Mouse (Mus musculus): ENCODE measurements around the gene Acrbp. TPM values are rescaled to one million over a fixed set of nuclear protein-coding genes. Genes with fewer than 3 reads are reported as not detected.
A peak's percentile ranks its signal among the peaks of the same experiment; 100 is the strongest.

The Acrbp gene
- polyA plus RNA-seq, 1 experiment from 2014 or later: 18.4 TPM

DNA sequence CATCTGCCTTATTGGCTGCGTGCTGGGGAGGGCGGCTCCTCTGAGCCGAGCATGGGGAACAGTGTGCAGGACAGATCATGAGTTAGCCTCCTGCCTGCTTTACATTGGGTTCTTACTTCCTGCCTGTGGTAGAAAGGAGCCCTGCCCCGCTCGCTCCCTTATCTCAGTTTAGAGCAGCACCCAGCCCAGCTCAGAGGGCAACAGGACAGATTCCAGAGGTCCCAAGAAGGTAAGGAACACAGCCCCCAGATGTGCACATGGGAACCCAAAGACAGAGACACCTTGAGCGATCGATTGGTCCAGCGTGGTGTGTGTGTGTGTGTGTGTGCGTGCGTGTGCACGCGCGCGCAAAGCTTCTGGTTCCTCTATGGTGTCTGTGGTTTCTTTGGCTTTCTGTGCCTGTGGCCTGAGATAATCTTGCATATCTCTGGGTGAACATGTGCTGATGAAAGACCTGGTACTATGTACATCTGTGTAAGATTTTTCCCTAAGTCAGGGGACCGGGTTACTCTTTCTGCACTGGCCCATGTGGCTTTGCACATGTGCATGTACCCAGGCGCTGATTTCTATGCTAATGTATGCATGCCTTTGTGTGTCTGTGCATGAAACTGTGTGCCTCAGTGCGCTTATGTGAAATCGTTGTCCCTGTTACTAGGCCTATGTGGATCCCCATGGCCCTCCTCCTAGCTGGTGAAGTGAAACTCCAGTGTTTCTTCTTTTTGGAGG is 21.8 kb downstream of the Acrbp start:
- Histone ChIP-seq H3K4me3 (replicated peaks) (no peak overlapping the region), H3K9ac (no peak overlapping the region), H3K9me3 (replicated peaks) (no peaks in the 10 kb centered on the region), H3K4me2 (replicated peaks) (no peak overlapping the region; the same call in 1 of the 2 replicates), H3K27ac (replicated peaks) (peak overlapping the region; percentile 78), H3K36me3 (no peaks in the 10 kb centered on the region), H3K27me3 (no peaks in the 10 kb centered on the region), H3K4me1 (peaks cover 16% of the 10 kb centered on the region)
- WGBS: 74% methylated on average over 18 of the region's 18 CpGs
- ATAC-seq (ENCODE audit: insufficient number of reproducible peaks, low FRiP score, low TSS enrichment, low read depth): peak; percentile 27; the same call in 1 of the 2 replicates

DNA sequence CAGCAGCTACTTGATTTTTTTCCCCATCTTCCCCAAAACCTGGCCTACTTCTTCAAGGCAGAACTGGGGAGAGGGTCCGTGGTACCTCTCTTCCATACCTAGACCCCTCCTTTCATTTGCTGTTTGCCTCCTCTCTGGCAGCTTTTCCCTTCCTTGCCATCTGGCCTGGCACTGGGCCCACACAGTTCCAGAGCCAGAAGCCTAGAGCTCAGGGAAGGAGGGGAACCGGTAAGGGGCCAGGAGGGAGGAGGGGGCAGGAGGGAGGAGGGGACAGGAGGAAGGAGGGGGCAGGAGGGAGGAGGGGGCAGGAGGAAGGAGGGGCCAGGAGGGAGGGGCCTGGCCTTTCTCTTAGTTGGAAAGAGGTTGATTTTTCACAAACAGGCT is 22.4 kb downstream of the Acrbp start:
- H3K9me3 ChIP-seq (replicated peaks): no peaks in the 10 kb centered on the region
- peaks cover 16% of the 10 kb centered on the region for H3K4me1 ChIP-seq
- no peaks in the 10 kb centered on the region for H3K27me3 ChIP-seq
- ATAC-seq (ENCODE audit: insufficient number of reproducible peaks, low FRiP score, low TSS enrichment, low read depth): peak; percentile 72
- 13% methylated on average over 2 of the region's 2 CpGs for WGBS
- H3K9ac ChIP-seq: no peak overlapping the region
- peak overlapping the region; percentile 78 for H3K27ac ChIP-seq (replicated peaks)
- H3K4me3 ChIP-seq (replicated peaks): no peak overlapping the region
- no peaks in the 10 kb centered on the region for H3K36me3 ChIP-seq
- no peak overlapping the region; the same call in 1 of the 2 replicates for H3K4me2 ChIP-seq (replicated peaks)

DNA sequence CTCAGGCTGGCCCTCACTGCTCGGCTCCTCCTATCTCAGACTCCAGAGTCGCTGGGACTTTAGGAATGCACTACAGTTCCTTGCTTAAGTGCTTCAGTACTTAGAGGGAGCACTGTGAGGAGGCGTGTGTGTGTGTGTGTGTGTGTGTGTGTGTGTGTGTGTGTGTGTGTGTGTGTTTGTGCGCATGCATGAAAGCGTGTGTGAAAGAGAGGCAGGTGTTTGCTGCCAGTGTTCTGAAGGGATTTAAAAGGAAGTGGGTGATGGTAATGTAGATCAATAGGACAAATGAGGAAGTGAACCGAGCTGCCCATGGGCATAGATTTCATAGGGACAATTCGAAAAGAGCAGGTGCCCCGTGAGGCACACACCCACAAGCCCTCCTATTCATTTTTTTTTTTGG is 24.3 kb downstream of the Acrbp start:
- 69% methylated on average over 8 of the region's 8 CpGs for WGBS
- no peak for ATAC-seq (ENCODE audit: insufficient number of reproducible peaks, low FRiP score, low TSS enrichment, low read depth)
- no peak overlapping the region for H3K4me2 ChIP-seq (replicated peaks)
- no peak overlapping the region for H3K4me3 ChIP-seq (replicated peaks)
- peaks cover 16% of the 10 kb centered on the region for H3K4me1 ChIP-seq
- no peaks in the 10 kb centered on the region for H3K9me3 ChIP-seq (replicated peaks)
- H3K27me3 ChIP-seq: no peaks in the 10 kb centered on the region
- H3K27ac ChIP-seq (replicated peaks): no peak overlapping the region
- no peaks in the 10 kb centered on the region for H3K36me3 ChIP-seq
- H3K9ac ChIP-seq: no peak overlapping the region

DNA sequence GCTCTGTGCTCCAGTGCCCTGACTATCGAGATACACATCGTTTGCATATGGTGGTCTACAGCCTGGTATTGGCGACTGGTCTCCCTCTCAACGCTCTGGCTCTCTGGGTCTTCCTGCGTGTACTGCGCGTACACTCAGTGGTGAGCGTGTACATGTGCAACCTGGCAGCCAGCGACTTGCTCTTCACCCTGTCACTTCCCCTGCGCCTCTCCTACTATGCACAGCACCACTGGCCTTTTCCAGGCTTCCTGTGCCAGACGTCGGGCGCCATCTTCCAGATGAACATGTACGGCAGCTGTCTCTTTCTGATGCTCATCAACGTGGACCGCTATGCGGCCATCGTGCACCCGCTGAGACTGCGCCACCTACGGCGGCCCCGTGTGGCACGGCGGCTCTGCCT is 31.9 kb downstream of the Acrbp start:
- Histone ChIP-seq H3K9me3 (replicated peaks) (no peaks in the 10 kb centered on the region), H3K4me3 (replicated peaks) (peak overlapping the region; percentile 48), H3K27me3 (no peaks in the 10 kb centered on the region), H3K27ac (replicated peaks) (peak overlapping the region; percentile 84), H3K4me2 (replicated peaks) (peak overlapping the region; percentile 83), H3K36me3 (no peaks in the 10 kb centered on the region), H3K9ac (peak overlapping the region; percentile 48; the same call in 1 of the 2 replicates), H3K4me1 (peaks cover 12% of the 10 kb centered on the region)
- ATAC-seq (ENCODE audit: insufficient number of reproducible peaks, low FRiP score, low TSS enrichment, low read depth): peak; percentile 16; the same call in 1 of the 2 replicates
- 22% methylated on average over 25 of the region's 25 CpGs for WGBS

DNA sequence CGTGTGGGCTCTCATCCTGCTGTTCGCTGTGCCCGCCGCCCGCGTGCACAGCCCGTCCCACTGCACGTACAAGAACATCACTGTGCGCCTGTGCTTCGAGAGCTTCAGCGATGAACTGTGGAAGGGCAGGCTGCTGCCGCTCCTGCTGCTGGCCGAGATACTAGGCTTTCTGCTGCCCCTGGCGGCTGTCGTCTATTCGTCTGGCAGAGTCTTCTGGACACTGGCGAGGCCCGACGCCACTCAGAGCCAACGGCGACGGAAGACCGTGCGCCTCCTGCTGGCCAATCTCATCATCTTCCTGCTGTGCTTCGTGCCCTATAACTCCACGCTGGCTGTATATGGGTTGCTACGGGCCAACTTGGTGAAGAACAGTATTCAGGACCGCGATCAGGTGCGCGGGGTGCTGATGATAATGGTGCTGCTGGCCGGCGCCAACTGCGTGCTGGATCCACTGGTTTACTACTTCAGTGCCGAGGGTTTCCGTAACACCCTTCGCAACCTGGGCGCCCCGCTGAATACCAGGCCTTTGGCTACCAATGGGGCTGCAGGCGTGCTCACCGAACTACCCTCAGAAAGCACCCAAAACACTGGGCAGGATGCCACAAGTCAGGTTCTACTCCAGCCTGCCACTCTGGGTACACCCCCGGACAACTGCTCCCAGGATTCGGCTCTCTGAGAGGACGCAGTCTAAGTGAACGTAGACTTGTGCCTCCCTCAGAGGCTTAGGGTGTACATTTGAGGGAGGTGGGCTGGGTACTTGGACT is 32.5 kb downstream of the Acrbp start:
- H3K9ac ChIP-seq: peak overlapping the region; percentile 48; the same call in 1 of the 2 replicates
- ATAC-seq (ENCODE audit: insufficient number of reproducible peaks, low FRiP score, low TSS enrichment, low read depth): peak; percentile 91
- H3K4me3 ChIP-seq (replicated peaks): peak overlapping the region; percentile 48
- H3K4me1 ChIP-seq: peaks cover 12% of the 10 kb centered on the region
- peak overlapping the region; percentile 84 for H3K27ac ChIP-seq (replicated peaks)
- no peaks in the 10 kb centered on the region for H3K27me3 ChIP-seq
- H3K9me3 ChIP-seq (replicated peaks): no peaks in the 10 kb centered on the region
- no peaks in the 10 kb centered on the region for H3K36me3 ChIP-seq
- peak overlapping the region; percentile 83 for H3K4me2 ChIP-seq (replicated peaks)
- WGBS: 24% methylated on average over 45 of the region's 45 CpGs

DNA sequence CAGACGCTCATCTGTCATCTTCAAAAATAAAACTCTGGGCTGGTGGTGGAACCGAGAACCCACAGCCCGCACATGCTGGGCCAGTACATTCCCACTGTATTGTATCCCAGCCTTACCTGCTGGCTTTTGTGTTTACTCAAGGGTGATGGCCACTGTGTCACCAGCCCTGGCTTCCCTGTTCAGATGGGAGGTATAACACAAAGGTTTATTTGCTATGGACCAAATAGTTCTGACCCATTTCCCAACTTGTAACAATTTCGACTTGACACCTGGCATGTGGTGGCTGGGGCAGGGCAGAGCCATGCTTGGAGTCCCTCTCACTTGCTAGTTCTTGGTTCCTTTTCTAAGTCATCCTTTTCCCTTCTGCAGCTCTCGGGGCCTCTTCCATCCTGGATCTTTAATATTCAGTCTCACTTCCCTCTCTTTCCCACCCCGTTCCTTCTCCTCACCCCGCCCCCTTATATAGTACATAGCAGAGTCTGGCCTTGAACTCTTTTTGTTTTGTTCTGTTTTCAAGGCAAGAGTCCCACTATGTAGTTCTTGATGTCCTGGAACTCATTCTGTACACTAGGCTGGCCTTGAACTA is 33.4 kb downstream of the Acrbp start:
- 86% methylated on average over 7 of the region's 7 CpGs for WGBS
- no peaks in the 10 kb centered on the region for H3K9me3 ChIP-seq (replicated peaks)

DNA sequence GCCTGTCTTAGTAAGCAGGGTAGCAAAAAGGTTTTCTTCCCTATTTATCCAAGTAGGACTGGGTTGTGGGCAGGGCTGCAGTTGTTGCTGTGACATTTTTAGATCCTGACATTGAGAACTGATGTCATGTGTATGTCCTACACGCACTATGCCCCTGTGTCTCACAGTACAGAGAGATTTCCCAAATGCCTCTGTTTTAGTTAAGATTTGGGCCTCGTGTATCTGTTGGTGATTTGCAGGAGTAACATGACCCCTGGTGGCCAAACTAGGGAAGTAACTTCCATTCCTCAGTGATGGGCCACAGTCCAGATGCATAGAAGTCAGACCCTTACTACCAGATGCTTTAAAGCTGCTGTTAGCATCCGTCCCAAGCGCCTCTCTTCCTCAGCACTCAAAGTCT is 34.9 kb downstream of the Acrbp start:
- H3K36me3 ChIP-seq: no peaks in the 10 kb centered on the region
- H3K4me1 ChIP-seq: peaks cover 24% of the 10 kb centered on the region
- H3K4me3 ChIP-seq (replicated peaks): no peak overlapping the region
- no peaks in the 10 kb centered on the region for H3K9me3 ChIP-seq (replicated peaks)
- H3K4me2 ChIP-seq (replicated peaks): no peak overlapping the region
- no peaks in the 10 kb centered on the region for H3K27me3 ChIP-seq
- ATAC-seq (ENCODE audit: insufficient number of reproducible peaks, low FRiP score, low TSS enrichment, low read depth): peak; percentile 18; the same call in 1 of the 2 replicates
- H3K9ac ChIP-seq: peak overlapping the region; percentile 18; the same call in 1 of the 2 replicates
- peak overlapping the region; percentile 12; the same call in 1 of the 2 replicates for H3K27ac ChIP-seq (replicated peaks)
- WGBS: 5% methylated on average over 4 of the region's 4 CpGs

More for the DNA sequence above, 33.4 kb downstream of the Acrbp start:
- no peak overlapping the region for H3K27ac ChIP-seq (replicated peaks)
- no peaks in the 10 kb centered on the region for H3K27me3 ChIP-seq
- no peak for ATAC-seq (ENCODE audit: insufficient number of reproducible peaks, low FRiP score, low TSS enrichment, low read depth)
- no peak overlapping the region for H3K4me3 ChIP-seq (replicated peaks)
- H3K9ac ChIP-seq: no peak overlapping the region
- H3K4me2 ChIP-seq (replicated peaks): no peak overlapping the region
- peaks cover 12% of the 10 kb centered on the region for H3K4me1 ChIP-seq
- no peaks in the 10 kb centered on the region for H3K36me3 ChIP-seq

DNA sequence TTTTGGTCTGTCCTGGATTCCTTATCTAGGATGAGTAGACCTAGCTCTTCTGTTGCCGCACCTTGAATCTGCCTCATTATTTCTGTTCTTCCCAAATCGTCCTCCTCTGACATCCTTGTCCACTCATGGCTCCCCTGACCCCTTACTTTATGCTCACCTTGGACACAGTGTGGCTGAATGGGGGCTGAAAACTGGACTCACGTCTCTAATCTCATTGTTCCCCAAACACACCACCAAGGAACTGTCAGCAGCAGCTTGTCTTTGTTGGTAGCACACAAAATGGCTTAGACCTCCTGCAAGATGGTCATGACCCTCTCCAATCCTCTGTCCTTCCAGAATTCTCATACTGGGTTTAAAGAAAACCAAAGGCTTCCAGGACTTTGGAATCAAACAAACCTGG is 38.4 kb downstream of the Acrbp start:
- Histone ChIP-seq H3K27me3 (no peaks in the 10 kb centered on the region), H3K4me3 (replicated peaks) (no peak overlapping the region), H3K4me1 (peaks cover 33% of the 10 kb centered on the region), H3K9me3 (replicated peaks) (no peaks in the 10 kb centered on the region), H3K4me2 (replicated peaks) (no peak overlapping the region), H3K36me3 (no peaks in the 10 kb centered on the region), H3K9ac (no peak overlapping the region), H3K27ac (replicated peaks) (peak overlapping the region; percentile 94)
- WGBS: 87% methylated on average over 3 of the region's 3 CpGs
- no peak for ATAC-seq (ENCODE audit: insufficient number of reproducible peaks, low FRiP score, low TSS enrichment, low read depth)

DNA sequence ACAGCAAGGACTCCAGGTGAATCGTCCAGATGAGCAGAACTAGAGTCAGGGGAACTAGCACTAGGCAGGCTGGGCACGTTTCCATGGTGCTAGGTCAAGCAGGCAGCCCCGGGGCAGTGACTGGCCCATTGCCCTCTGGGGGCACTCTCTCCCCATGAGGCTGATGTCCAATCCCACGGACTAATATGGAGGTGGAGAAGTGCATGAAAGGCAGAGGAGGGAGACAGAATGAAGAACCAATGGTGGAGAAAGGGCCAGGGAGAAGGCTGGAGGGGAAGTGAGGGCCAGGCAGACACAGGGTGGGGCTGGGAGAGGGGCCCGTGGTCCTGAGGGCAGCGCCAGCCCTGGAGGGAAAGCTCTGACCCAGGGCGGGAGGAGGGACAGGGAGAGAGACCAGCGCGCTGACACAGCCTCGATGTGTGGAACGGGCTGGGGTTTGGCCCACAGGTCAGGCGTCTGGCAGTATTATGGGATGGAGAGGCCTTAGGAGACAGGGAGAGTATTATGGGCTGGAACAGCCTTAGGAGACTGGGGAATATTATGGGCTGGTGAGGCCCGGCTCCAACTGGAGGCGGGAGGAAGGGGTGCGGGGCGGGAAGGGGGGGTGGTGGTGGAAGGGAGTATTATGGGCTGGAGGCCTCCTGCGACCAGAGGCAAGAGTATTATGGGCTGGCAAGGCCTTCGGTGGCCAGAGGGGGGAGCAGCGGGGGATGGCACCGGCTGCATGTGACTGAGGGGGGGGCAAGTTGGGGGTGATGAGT is 39.3 kb downstream of the Acrbp start:
- Histone ChIP-seq H3K27me3 (no peaks in the 10 kb centered on the region), H3K4me1 (peaks cover 33% of the 10 kb centered on the region), H3K9ac (no peak overlapping the region; the same call in 1 of the 2 replicates), H3K9me3 (replicated peaks) (no peaks in the 10 kb centered on the region), H3K36me3 (no peaks in the 10 kb centered on the region), H3K4me2 (replicated peaks) (peak overlapping the region; percentile 53), H3K4me3 (replicated peaks) (no peak overlapping the region), H3K27ac (replicated peaks) (peak overlapping the region; percentile 94)
- 4% methylated on average over 20 of the region's 20 CpGs for WGBS
- ATAC-seq (ENCODE audit: insufficient number of reproducible peaks, low FRiP score, low TSS enrichment, low read depth): peak; percentile 78

DNA sequence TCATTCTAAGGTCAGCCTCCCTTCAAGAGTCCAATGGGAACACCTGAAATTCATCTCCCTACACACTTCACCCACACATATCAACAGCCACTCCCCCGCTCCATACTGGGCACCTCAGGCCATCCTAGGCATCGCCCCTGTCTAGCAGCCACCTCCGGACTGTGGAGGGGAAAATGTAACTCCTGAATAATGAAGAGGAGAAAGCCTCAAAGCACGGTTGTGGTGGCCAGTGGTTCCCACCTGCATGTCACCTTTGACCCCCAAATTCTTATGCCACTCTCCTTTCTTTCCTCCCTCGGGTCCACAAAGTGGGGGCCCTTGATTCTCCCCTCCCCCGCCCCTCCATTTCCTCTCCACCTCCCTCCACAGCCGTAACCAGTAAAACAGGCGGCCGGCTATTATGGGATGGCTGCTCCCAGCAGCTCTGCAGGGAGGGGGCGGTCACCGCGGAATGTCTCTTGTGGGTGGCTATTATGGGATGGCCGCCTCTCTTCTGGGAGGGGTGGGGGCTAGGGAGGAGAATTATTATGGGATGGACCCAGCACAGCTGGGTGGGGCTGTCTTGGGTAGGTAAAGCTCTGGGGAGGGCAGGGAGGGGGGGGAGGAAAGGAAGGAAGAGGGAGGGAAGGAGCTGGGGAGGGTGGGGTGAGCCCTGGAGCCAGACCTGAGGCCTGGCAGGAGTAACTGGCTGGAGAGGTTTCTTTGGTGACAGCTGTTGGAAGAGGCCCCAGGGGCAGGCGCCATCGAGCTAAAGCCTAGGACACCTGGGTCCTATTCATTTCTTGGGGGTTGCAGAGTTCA is 40.2 kb downstream of the Acrbp start:
- peaks cover 25% of the 10 kb centered on the region for H3K4me1 ChIP-seq
- no peaks in the 10 kb centered on the region for H3K27me3 ChIP-seq
- H3K4me2 ChIP-seq (replicated peaks): peak overlapping the region; percentile 53
- H3K9ac ChIP-seq: peak overlapping the region; percentile 23; the same call in 1 of the 2 replicates
- peak overlapping the region; percentile 21; the same call in 1 of the 2 replicates for H3K4me3 ChIP-seq (replicated peaks)
- H3K9me3 ChIP-seq (replicated peaks): no peaks in the 10 kb centered on the region
- peak overlapping the region; percentile 94 for H3K27ac ChIP-seq (replicated peaks)
- no peaks in the 10 kb centered on the region for H3K36me3 ChIP-seq
- 3% methylated on average over 15 of the region's 15 CpGs for WGBS
- ATAC-seq (ENCODE audit: insufficient number of reproducible peaks, low FRiP score, low TSS enrichment, low read depth): peak; percentile 77

All from embryonic facial prominence, embryonic 15.5 days (tissue).